Mouse (Mus musculus): Measurements from ENCODE around the gene Ppef1. TPM values are rescaled to one million over a fixed set of nuclear protein-coding genes. Genes with fewer than 3 reads are reported as not detected.

Gene Ppef1
- polyA plus RNA-seq, 1 experiment from 2014 or later, result 0.51 TPM

GRCm38 (mm10) chrX:160745399-160745798 lies 9.8 kb upstream of the Ppef1 start:
- Histone ChIP-seq H3K4me1 (ENCODE audit: control insufficient read depth, insufficient read depth, low read length) (no peaks in the 10 kb centered on the region), H3K9me3 (replicated peaks; ENCODE audit: control insufficient read depth, low read length, poor library complexity, severe bottlenecking) (no peaks in the 10 kb centered on the region), H3K4me3 (ENCODE audit: low read depth, low read length) (no peak overlapping the region), H3K36me3 (ENCODE audit: control insufficient read depth, insufficient read depth, low read length) (no peaks in the 10 kb centered on the region), H3K27me3 (ENCODE audit: control insufficient read depth, insufficient read depth, low read depth, low read length) (no peaks in the 10 kb centered on the region), H3K27ac (ENCODE audit: low read length) (no peak overlapping the region), H3K4me2 (ENCODE audit: low read length) (no peak overlapping the region), H3K9ac (ENCODE audit: low read depth, low read length) (no peak overlapping the region)
- WGBS, result 100% methylated on average over 1 of the region's 1 CpGs
- no peak for ATAC-seq

- Histone ChIP-seq H3K27me3 (ENCODE audit: control insufficient read depth, insufficient read depth, low read depth, low read length) (peaks cover 4% of the 10 kb centered on the region), H3K27ac (ENCODE audit: low read length) (no peak overlapping the region), H3K36me3 (ENCODE audit: control insufficient read depth, insufficient read depth, low read length) (no peaks in the 10 kb centered on the region), H3K4me3 (ENCODE audit: low read depth, low read length) (no peak overlapping the region), H3K9me3 (replicated peaks; ENCODE audit: control insufficient read depth, low read length, poor library complexity, severe bottlenecking) (no peaks in the 10 kb centered on the region), H3K4me1 (ENCODE audit: control insufficient read depth, insufficient read depth, low read length) (no peaks in the 10 kb centered on the region), H3K9ac (ENCODE audit: low read depth, low read length) (no peak overlapping the region), H3K4me2 (ENCODE audit: low read length) (no peak overlapping the region)
- WGBS, result 14% methylated on average over 1 of the region's 1 CpGs
- no peak for ATAC-seq
Observed at GRCm38 (mm10) chrX:160699171-160699570, 36.4 kb downstream of the Ppef1 start.

- H3K9me3 ChIP-seq (replicated peaks; ENCODE audit: control insufficient read depth, low read length, poor library complexity, severe bottlenecking), result no peaks in the 10 kb centered on the region
- no peak overlapping the region for H3K4me3 ChIP-seq (ENCODE audit: low read depth, low read length)
- H3K4me2 ChIP-seq (ENCODE audit: low read length), result no peak overlapping the region
- ATAC-seq, result no peak
- no peak overlapping the region for H3K27ac ChIP-seq (ENCODE audit: low read length)
- 84% methylated on average over 3 of the region's 3 CpGs for WGBS
- H3K27me3 ChIP-seq (ENCODE audit: control insufficient read depth, insufficient read depth, low read depth, low read length), result no peaks in the 10 kb centered on the region
- H3K9ac ChIP-seq (ENCODE audit: low read depth, low read length), result no peak overlapping the region
- no peaks in the 10 kb centered on the region for H3K36me3 ChIP-seq (ENCODE audit: control insufficient read depth, insufficient read depth, low read length)
- H3K4me1 ChIP-seq (ENCODE audit: control insufficient read depth, insufficient read depth, low read length), result no peaks in the 10 kb centered on the region
Observed at GRCm38 (mm10) chrX:160691559-160691958, 44.0 kb downstream of the Ppef1 start.

- Histone ChIP-seq H3K36me3 (ENCODE audit: control insufficient read depth, insufficient read depth, low read length) (no peaks in the 10 kb centered on the region), H3K27ac (ENCODE audit: low read length) (no peak overlapping the region), H3K27me3 (ENCODE audit: control insufficient read depth, insufficient read depth, low read depth, low read length) (no peaks in the 10 kb centered on the region), H3K9ac (ENCODE audit: low read depth, low read length) (no peak overlapping the region), H3K4me2 (ENCODE audit: low read length) (no peak overlapping the region), H3K4me1 (ENCODE audit: control insufficient read depth, insufficient read depth, low read length) (no peaks in the 10 kb centered on the region), H3K4me3 (ENCODE audit: low read depth, low read length) (no peak overlapping the region), H3K9me3 (replicated peaks; ENCODE audit: control insufficient read depth, low read length, poor library complexity, severe bottlenecking) (no peaks in the 10 kb centered on the region)
- 94% methylated on average over 2 of the region's 2 CpGs for WGBS
- ATAC-seq, result no peak
Observed at GRCm38 (mm10) chrX:160690094-160690493, 45.5 kb downstream of the Ppef1 start.

GRCm38 (mm10) chrX:160669992-160670391 lies 65.6 kb downstream of the Ppef1 start:
- WGBS, result 100% methylated on average over 1 of the region's 1 CpGs

GRCm38 (mm10) chrX:160610882-160611644 lies 124.5 kb downstream of the Ppef1 start:
- 17% methylated on average over 4 of the region's 4 CpGs for WGBS
- Histone ChIP-seq H3K27ac (ENCODE audit: low read length) (no peak overlapping the region), H3K4me1 (ENCODE audit: control insufficient read depth, insufficient read depth, low read length) (no peaks in the 10 kb centered on the region), H3K4me2 (ENCODE audit: low read length) (no peak overlapping the region), H3K9me3 (replicated peaks; ENCODE audit: control insufficient read depth, low read length, poor library complexity, severe bottlenecking) (no peaks in the 10 kb centered on the region), H3K27me3 (ENCODE audit: control insufficient read depth, insufficient read depth, low read depth, low read length) (no peaks in the 10 kb centered on the region; the same call in none of the 2 replicates), H3K36me3 (ENCODE audit: control insufficient read depth, insufficient read depth, low read length) (no peaks in the 10 kb centered on the region), H3K9ac (ENCODE audit: low read depth, low read length) (no peak overlapping the region), H3K4me3 (ENCODE audit: low read depth, low read length) (no peak overlapping the region)
- ATAC-seq, result no peak

More at GRCm38 (mm10) chrX:160669992-160670391, 65.6 kb downstream of the Ppef1 start:
- Histone ChIP-seq H3K9me3 (replicated peaks; ENCODE audit: control insufficient read depth, low read length, poor library complexity, severe bottlenecking) (no peaks in the 10 kb centered on the region), H3K27ac (ENCODE audit: low read length) (no peak overlapping the region), H3K36me3 (ENCODE audit: control insufficient read depth, insufficient read depth, low read length) (no peaks in the 10 kb centered on the region), H3K4me1 (ENCODE audit: control insufficient read depth, insufficient read depth, low read length) (no peaks in the 10 kb centered on the region), H3K4me3 (ENCODE audit: low read depth, low read length) (no peak overlapping the region), H3K27me3 (ENCODE audit: control insufficient read depth, insufficient read depth, low read depth, low read length) (no peaks in the 10 kb centered on the region; the same call in 1 of the 2 replicates), H3K4me2 (ENCODE audit: low read length) (no peak overlapping the region), H3K9ac (ENCODE audit: low read depth, low read length) (no peak overlapping the region)
- no peak for ATAC-seq

GRCm38 (mm10) chrX:160610482-160610881 lies 125.1 kb downstream of the Ppef1 start:
- Histone ChIP-seq H3K9ac (ENCODE audit: low read depth, low read length) (no peak overlapping the region), H3K27me3 (ENCODE audit: control insufficient read depth, insufficient read depth, low read depth, low read length) (no peaks in the 10 kb centered on the region; the same call in none of the 2 replicates), H3K4me2 (ENCODE audit: low read length) (no peak overlapping the region), H3K4me3 (ENCODE audit: low read depth, low read length) (no peak overlapping the region), H3K9me3 (replicated peaks; ENCODE audit: control insufficient read depth, low read length, poor library complexity, severe bottlenecking) (no peaks in the 10 kb centered on the region), H3K4me1 (ENCODE audit: control insufficient read depth, insufficient read depth, low read length) (no peaks in the 10 kb centered on the region), H3K27ac (ENCODE audit: low read length) (no peak overlapping the region), H3K36me3 (ENCODE audit: control insufficient read depth, insufficient read depth, low read length) (no peaks in the 10 kb centered on the region)
- 44% methylated on average over 2 of the region's 2 CpGs for WGBS
- no peak for ATAC-seq

GRCm38 (mm10) chrX:160609849-160610248 lies 125.7 kb downstream of the Ppef1 start:
- no peak overlapping the region for H3K4me3 ChIP-seq (ENCODE audit: low read depth, low read length)
- no peaks in the 10 kb centered on the region for H3K9me3 ChIP-seq (replicated peaks; ENCODE audit: control insufficient read depth, low read length, poor library complexity, severe bottlenecking)
- no peak for ATAC-seq
- H3K4me2 ChIP-seq (ENCODE audit: low read length), result no peak overlapping the region
- H3K27ac ChIP-seq (ENCODE audit: low read length), result no peak overlapping the region
- H3K4me1 ChIP-seq (ENCODE audit: control insufficient read depth, insufficient read depth, low read length), result no peaks in the 10 kb centered on the region
- no peaks in the 10 kb centered on the region; the same call in none of the 2 replicates for H3K27me3 ChIP-seq (ENCODE audit: control insufficient read depth, insufficient read depth, low read depth, low read length)
- H3K36me3 ChIP-seq (ENCODE audit: control insufficient read depth, insufficient read depth, low read length), result no peaks in the 10 kb centered on the region
- WGBS, result 36% methylated on average over 3 of the region's 3 CpGs
- H3K9ac ChIP-seq (ENCODE audit: low read depth, low read length), result no peak overlapping the region

GRCm38 (mm10) chrX:160603981-160604541 lies 131.5 kb downstream of the Ppef1 start:
- Histone ChIP-seq H3K4me2 (ENCODE audit: low read length) (no peak overlapping the region), H3K27ac (ENCODE audit: low read length) (no peak overlapping the region), H3K36me3 (ENCODE audit: control insufficient read depth, insufficient read depth, low read length) (no peaks in the 10 kb centered on the region), H3K9ac (ENCODE audit: low read depth, low read length) (no peak overlapping the region), H3K27me3 (ENCODE audit: control insufficient read depth, insufficient read depth, low read depth, low read length) (no peaks in the 10 kb centered on the region; the same call in 1 of the 2 replicates), H3K9me3 (replicated peaks; ENCODE audit: control insufficient read depth, low read length, poor library complexity, severe bottlenecking) (no peaks in the 10 kb centered on the region), H3K4me1 (ENCODE audit: control insufficient read depth, insufficient read depth, low read length) (peaks cover 3% of the 10 kb centered on the region; the same call in 1 of the 2 replicates), H3K4me3 (ENCODE audit: low read depth, low read length) (no peak overlapping the region)
- ATAC-seq, result no peak
- 59% methylated on average over 6 of the region's 6 CpGs for WGBS
